Mouse (Mus musculus) ovary, postnatal 14 days (tissue): ENCODE data around the gene Ankrd33b.

Experiments
- DNase-seq: peaks from one replicate; pipeline ENCODE4 v3.0.0; 2022; ENCODE audit warnings: low spot score

The Ankrd33b gene

GRCm38 (mm10) chr15:31264827-31265226, 102.7 kb downstream of the Ankrd33b start:
- DNase-seq: peak; percentile 63

DNA sequence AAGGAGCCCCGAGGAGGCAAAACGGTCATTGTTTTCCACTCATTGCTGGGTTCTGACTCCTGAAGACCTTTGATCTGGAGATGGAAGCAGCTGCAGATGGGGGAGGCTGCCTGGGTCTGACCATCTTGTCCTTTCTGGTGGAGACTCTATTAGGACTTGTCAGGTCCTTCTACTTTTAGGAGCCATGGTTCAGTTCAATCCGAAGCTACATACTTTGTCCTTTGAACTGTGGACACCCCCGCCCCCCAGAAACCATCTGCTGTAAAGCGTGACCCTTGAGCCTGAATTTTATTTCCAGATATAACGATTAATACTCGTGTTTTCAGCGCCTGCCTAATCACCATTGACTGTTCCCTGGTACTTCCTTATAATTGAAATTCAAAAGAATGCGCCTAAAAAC, 105.2 kb downstream of the Ankrd33b start:
- DNase-seq: no peak

- no peak for DNase-seq
Observed at GRCm38 (mm10) chr15:31261094-31261493, 106.4 kb downstream of the Ankrd33b start.

- DNase-seq: no peak
Observed at GRCm38 (mm10) chr15:31258693-31259439, 108.7 kb downstream of the Ankrd33b start.

DNA sequence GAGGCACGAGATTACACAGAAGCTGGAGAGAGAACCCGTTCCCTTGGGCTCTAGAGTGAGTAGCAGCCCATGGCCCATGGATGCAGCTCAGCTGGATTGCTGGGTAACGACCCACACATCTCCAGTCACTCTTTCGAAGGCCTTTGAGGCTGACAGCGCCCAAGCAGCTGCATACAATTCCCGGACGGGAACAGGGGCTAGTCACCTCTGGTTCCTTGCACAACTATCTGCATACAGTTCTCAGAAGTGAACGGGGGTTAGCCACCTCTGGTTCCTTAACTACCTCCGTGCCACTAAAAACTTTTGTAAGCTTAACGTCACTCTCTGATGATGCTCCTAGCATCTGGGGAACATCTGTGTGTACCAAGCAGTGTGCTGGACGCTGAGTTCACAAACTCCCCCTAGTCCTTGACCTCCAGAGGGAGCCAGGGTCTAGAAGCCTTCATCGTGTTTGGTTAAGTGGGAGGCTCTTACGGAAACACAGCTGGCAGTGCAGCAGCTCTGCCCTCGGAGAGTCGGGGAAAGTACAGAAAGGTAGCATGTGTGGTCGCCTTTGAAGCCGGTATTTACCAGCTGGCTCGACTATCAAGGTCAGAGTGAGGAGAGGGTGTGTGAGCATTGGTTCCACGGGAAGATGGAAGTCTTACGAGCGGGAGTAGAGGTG, 109.4 kb downstream of the Ankrd33b start:
- DNase-seq: no peak

DNA sequence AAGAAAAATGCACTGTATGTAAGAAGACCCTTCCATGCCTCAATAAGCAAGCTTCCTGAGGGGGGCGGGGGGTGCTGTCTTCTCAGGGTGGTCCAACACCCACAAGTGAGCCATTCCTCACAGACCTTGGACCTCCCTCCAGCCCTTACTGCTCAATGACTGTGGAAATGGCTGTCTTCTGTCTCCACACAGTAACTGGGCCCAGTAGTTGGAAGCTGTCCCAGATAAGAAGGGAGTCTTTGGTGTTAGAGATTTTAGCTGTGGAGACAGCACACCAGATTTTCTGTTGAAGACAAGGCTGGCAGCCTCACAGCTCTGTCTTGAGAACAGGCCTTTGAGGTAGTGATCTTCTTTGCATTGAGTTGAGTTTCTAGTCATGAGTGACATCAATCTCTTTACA, 110.2 kb downstream of the Ankrd33b start:
- no peak for DNase-seq

- no peak for DNase-seq
Observed at GRCm38 (mm10) chr15:31255762-31256161, 111.8 kb downstream of the Ankrd33b start.

- no peak for DNase-seq
Observed at GRCm38 (mm10) chr15:31254939-31255535, 112.5 kb downstream of the Ankrd33b start.

DNA sequence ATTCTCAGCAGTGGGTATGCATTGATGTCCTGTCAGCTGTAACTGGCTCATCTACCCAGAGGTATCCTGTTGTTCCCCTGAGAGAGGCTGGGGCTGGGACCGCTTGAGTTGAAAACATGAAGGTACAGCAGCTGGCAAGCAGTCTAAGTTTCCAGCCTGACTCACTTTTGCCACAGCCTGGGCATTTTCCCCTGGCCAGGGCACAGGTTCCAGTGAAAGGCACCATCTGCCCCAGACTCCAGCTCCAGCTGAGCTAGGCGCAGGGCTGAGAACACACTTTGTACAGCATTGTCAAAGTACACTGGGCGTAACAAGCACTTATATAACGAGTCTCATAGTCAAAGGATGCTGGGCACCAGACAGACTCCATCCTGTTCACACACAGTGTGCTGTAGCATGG, 113.6 kb downstream of the Ankrd33b start:
- DNase-seq: no peak

DNA sequence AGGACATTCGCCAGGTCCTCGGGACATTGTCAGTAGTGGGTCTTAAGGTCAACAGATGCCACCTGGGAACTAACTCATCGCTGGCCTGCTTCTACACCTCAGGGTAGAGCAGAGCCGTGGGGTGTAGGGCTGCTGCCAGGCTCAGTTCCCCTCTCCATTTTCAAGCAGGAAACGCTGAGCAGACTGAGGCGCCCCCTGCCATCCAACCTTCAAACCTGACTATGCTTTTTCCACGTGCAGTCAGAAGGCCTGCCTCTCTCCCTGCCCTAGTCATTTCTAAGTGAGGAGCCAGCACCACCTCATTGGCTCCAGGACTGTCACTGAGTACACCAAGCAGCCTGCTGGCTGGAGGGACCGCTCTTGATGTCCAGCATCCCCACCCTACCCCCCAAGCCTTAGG, 114.1 kb downstream of the Ankrd33b start:
- DNase-seq: no peak

- no peak for DNase-seq
Observed at GRCm38 (mm10) chr15:31252590-31253311, 114.8 kb downstream of the Ankrd33b start.

DNA sequence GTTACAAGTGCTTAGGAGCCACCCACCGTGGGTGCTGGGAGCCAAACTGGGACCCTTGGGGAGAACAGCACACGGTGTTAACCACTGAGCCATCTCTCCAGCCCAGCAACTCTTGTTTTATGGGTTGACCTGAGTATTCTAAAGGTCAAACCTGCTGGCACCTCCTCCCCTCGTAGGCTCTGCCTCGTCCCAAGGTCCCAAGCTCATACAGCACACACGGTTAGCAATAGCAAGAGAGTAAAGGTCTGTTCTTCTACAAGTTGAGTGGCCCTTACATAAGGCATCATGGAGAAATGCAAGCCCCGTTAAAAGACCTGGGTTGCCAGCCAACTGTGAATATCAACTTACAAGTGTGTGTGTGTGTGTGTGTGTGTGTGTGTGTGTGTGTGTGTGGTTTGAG, 116.3 kb downstream of the Ankrd33b start:
- DNase-seq: no peak

- no peak for DNase-seq
Observed at GRCm38 (mm10) chr15:31250676-31251075, 116.8 kb downstream of the Ankrd33b start.

DNA sequence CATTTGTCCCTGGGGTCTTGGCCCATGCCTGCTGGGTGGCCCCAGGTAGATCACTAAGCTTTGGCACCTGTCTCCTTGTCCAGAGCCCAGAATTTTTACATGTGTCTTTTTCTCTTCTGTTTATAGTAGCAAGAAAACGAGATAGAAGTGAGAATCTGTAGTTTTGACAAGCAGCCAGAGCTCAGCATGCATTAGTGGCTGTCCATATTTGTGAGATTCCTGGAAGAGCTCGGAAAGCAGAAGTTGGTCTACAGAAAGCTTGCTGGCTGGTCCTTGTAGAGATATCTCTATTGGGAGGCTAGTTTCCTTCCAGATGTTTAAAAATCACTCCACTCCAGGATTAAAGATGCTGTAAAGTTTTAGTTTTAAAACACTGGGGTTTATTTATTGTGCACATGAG, 117.5 kb downstream of the Ankrd33b start:
- no peak for DNase-seq

GRCm38 (mm10) chr15:31248882-31249281, 118.6 kb downstream of the Ankrd33b start:
- DNase-seq: no peak

GRCm38 (mm10) chr15:31247035-31247434, 120.5 kb downstream of the Ankrd33b start:
- DNase-seq: no peak

- DNase-seq: no peak
Observed at GRCm38 (mm10) chr15:31245934-31246333, 121.6 kb downstream of the Ankrd33b start.

DNA sequence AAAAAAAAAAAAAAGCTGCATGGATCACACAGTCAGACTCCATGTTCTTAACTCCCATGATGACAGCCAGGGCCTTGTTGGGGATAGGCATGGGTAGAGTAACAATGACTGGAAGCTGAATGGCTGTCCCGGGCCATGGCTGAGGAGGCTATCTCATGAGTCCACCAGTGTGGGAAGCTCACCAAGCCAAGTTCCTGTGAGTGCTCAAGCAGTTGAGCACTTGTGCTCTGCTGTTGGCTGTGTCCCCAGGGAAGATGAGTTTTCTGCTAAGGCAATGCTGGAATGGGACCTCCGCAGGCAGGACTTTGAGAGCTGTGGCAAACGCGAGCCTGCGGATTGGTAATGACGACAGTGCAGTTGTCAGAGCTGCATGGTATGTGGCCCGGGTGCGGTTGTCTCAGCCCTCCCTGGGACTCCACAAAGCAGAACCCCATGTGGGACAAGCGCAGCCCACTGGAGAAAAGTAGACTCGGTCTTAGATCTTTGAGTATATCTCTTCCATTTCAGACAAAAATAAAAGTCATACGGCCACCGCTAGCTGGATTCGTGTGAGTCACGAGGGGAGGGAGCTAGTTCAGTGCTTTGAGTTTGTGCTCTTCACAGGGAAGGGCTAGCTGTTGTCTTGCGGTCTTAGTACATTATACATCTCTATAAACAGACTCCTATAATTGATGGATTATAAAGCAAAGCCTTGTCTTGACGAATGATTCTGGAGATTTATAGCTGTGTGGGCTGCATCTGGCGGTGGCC, 122.7 kb downstream of the Ankrd33b start:
- no peak for DNase-seq

- no peak for DNase-seq
Observed at GRCm38 (mm10) chr15:31243260-31243659, 124.3 kb downstream of the Ankrd33b start.
